Mouse (Mus musculus) 416B (cell line): Measurements from ENCODE around the gene Trim56.

Source experiments
- DNase-seq: peaks from one replicate; pipeline ENCODE4 v3.0.0; 2011; ENCODE audit warnings: low read depth

The Trim56 gene

DNA sequence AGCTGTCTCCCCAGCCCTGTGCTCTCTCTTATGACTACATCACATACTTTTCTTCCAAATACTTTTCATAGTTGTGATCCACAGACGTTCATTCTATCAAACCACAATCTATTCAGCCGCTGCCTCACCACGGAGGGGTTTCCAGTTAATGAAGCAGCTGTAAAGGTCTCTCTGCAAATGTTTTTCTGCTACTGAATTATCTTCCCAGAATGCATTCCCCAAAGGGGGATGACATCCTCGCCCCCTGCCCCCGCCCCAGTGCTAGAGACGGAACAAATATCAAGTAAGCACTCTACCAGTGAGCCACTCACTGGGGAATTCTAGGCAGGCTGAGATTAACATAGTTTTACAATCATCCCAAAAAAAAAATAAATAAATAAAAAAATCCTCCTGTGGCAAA is 7.9 kb downstream of the Trim56 start:
- DNase-seq: no peak

DNA sequence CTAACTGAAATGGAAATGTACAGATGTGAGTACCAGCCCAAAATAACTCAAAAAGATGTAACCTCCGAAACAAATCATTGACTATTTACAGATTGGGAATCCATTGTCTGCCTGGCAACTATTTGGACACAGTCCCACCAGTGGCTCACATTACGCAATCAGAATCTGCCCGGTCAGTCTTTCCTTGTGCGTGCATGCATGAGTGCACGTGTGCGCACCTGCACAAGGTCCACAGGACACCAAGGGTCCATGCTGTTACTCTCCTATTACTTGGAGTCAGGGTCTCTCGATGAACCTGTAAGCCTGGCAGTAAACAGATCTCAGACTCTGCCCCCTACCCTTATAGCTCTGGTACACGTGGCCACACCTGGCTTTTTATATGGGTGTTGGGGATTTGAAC is 8.3 kb downstream of the Trim56 start:
- no peak for DNase-seq

DNA sequence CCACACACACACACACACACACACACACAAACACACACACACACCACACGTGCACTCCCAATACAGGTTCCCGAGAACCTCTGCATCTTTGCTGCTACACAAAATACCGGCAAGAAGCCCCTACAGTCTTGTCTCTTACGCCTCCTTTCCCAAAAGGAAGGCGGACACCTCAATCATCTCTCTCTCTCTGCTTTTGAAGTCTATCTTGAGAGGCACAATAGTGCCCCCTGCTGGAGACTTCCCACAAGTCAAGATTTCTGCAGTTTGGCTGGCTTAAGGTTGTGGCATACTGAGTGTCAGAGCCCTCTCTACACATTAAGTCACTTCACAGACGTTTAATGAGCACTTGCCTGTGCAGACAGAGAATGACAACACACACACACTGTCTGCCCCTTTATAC is 9.0 kb downstream of the Trim56 start:
- peak; percentile 92 for DNase-seq

DNA sequence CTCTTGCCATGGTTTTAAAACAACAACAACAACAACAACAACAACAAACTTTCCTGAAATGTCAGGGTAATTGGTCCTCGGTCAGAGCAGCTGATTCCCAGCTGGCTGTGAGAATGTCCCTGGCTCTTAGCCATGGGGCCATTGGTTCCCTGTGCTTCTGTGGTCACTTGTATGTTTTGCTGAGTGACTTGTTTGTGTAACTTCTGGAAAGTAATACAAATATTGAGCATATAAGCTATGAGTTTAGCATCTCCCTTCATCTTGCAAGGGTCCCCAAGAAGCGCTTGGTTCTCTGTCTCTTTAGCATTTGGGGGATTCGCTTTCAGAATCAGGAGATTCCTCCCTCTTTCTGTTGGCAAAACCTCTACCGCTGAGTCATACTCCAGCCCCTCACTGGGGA is 9.6 kb downstream of the Trim56 start:
- DNase-seq: peak; percentile 28

DNA sequence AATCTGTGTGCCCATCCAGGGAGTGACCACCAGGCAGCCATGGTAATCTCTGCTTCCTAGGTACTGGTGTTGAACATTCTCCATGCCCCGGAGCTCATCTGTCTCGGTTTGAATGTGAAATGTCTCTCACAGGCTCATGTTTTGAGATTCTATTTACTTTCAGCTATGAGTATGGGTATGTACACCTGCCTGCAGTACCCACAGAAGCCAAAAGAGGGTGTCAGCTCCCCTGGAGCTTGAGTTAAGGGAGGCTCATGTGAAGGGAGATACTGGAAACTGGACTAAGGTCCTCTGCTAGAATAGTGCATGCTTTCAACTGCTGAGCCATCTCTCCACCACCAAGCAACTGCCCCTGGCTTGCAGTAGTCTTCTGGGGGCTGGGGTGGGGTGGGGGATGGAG is 12.0 kb downstream of the Trim56 start:
- DNase-seq: peak; percentile 40

DNA sequence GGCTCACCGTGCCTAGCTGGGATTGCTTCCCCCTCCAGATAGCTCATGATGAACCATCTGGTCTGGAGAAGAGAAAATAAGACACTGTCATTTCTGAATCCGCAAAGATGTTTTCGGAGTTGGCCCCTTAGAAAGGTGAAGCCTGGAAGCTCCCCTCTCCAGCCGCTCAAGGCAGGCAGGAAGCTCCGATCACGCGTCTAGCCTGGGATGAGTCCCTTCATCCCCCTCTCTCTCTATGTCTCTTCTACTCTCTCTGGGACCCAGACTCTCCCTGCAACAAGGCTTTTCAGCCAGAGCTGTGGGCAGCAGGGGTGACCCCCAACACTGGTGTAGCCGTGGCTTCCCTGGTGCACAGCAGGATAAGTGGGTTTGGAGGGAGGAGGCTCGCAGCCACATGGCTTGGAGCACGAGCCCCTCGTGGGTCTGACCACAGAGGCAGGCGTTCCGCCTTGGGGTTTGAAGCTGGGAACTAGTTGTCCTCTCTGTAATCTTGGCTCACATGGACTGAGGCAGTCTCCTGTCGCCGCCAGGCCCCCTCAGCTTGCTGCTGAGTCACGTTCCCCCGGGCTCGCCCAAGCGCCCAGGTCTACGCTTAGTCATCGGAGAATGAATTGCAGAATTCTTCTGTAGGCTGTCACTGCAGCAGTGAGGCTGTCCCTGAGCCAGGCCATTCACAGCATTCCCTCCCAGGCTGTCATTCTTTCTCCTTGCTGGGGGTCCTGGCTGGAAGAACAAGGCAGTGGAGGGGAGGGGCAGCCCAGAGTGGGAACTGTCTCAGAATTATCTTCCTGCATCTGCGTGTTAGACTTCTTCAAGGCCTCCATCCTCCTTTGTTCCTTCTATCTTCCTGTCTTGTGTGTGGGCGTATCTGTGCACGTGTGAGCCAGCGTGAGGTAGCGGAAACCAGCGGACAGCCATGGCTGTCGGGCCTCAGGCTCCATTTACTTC is 13.2 kb downstream of the Trim56 start:
- DNase-seq: peak; percentile 95

DNA sequence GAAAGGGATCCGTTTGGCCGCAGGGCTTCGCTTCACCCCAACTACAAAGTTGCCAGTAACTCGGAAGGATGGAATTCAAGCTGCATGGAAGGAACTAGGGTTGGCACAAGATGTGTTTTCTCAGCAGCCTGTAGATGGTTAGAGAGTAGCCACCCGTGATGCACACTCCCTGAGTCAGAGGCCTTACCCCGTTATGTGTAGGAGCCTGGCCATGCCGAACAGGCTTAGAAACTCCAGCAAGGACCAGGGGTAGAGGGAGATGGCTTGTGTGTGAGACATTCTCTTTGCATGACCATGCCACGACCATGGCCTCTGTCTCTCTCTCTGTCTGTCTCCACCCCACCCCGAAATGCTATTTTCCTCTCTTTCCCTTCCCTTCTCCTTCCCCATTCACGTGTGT is 13.9 kb downstream of the Trim56 start:
- DNase-seq: no peak

DNA sequence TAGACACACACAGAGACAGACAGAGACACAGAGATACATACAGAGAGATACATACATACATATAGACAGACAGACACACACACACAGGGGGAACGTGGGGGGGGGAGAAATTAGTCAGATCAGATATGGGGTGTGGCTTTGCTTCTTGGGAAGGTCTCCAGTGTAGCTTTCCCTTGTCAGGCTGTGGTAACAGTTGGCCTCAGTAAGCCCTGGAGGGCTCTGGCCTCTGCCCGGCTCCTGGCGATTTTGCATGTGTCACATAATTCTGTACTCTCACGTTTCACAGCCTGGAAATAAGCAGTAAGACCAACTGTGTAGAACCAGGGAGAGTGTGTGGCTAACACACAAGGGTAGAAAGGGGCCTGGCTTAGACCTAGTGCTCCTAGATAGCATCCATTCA is 15.3 kb downstream of the Trim56 start:
- peak; percentile 51 for DNase-seq

DNA sequence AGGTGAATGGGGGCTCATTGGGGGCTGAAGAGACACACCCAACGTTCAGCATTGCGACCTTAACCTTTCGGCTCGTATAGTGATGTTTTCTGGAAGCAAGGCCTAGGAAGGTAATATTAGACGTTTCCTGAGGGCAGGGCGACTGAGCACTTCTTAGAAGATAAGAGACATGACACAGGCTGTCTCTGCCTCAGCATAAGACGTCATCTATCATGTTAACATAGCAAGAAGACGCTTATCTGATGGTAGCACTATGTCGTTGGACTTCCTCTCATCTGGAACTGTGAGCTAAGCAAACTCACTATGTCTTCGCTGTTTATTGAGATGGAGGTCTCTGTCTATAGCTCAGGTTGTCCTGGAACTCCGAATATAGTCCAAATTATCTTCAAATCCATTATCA is 17.6 kb downstream of the Trim56 start:
- DNase-seq: peak; percentile 84

DNA sequence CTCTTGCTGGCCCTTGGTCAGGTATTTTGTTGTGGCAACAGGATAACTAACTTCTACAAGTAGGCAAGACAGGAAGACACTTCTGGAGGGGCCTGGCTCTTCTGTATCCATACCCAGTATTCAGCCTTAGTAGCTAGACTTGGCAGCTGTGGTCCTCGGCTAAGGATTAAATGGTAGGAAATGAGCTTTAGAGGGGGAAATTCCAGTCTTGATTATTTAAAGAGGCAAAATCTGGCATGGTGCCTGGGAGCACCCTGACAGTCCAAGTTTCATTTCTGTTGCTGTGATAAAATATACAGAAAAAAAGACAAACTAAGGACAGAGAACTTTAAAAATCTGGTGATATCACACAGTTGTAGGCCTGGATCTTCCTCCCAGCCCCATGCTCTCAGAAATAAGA is 20.0 kb downstream of the Trim56 start:
- no peak for DNase-seq

DNA sequence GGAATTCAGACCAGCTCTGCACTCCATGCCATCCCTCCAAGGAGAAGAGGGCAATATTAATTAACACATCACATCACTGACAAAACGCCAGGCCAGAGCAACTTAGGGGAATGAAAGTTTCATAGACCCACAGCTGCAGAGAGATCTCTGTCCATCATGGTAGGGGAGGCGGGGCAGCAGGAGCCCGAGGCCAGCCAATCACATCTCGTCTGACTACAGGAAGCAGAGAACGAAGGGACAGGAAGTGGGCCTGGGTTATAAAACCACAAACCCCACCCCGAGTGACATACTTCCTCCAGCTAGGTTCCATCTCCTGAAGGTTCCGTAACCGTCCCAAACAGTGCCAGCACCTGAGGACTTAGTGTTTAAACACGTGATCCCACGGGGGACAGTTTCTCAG is 20.9 kb downstream of the Trim56 start:
- peak; percentile 80 for DNase-seq

DNA sequence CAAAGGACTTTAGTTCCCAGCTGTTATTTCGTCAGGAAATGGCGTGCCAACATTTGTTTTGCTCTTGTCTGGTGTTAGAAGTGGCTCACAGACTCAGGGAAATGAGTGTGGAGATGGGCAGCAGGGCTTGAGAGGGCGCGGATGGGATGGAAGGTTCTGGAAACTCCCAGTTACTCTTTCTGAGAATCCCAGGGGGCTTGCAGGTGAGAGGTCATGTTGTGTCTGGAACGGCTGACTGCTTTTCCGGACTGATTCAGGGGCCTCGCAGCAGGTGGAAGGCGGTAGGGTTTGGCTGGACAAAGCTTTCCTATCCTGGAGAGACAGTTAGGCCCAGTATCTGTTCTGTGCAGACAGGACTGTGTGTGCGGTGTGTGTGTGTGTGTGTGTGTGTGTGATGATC is 22.3 kb downstream of the Trim56 start:
- DNase-seq: no peak

DNA sequence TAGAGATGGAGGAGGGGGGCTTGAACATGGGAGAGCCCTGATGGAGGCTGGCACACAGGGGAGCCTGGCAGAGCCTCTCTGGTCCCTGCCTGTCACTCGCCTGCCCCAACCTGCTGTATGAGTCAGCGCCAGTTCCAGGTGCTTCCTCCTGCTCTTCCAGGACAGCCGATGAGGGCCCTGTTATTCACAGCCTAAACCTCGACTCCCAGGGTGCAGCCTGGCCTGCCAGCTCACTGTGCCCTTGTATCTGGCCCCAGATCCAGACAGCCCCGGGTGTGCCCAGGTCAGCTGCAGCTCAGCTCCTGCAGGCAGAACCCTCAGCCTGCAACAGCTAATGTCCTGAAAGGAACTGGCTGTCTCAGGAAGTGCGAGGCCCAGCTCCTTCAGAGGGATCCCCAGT is 24.4 kb downstream of the Trim56 start:
- DNase-seq: peak; percentile 68

DNA sequence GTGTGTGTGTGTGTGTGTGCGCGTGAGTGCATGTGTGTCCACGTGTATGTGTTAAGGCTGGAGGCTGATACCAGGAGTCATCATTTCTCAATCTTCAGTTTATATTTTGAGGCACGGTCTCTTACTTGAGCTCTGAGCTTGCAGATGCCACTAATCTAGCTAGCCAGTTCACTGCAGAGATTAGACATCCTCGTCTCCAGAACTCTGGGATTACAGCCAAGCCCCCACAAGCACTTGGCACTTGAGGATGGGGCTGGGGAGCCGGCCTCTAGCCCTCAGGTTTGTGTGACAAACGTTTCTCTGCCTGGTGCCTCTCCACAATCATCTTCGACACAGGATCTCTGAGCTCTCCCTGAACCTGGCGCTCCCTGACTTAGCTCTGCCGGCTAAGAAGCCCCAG is 25.1 kb downstream of the Trim56 start:
- DNase-seq: no peak

DNA sequence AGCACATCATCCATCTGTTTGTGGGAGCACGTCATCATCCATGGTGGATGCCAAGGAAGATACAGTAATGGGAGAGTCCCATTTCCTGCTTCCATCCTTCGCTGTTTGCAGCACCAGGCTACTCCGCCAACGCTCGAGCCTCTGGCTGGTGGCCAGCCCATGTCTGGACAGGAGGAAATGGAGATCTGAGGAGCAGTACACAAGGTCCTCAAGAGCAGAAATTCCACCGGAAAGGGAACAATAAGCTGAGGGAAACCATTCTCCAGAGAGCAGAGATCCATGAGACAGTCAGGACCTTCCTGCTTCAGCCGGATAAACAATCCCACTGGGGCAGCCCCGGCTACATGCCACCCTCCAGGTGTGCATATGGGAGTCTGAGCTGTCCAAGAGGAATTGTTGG is 28.6 kb downstream of the Trim56 start:
- no peak for DNase-seq

DNA sequence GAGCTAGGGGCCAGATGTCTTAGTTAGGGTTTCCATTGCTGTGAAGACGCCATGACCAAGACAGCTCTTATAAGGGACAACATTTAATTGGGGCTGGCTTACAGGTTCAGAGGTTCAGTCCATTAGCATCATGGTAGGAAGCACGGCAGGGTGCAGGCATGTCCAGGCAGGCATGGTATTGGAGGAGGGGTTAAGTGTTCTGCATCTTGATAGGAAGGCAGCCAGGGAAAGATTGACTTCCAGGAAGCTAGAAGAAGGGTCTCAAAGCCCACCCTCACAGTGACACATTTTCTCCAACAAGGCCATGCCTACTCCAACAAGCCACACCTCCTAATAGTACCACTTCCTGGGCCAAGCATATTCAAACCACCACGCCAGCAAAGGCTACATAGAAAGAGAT is 30.3 kb downstream of the Trim56 start:
- no peak for DNase-seq

DNA sequence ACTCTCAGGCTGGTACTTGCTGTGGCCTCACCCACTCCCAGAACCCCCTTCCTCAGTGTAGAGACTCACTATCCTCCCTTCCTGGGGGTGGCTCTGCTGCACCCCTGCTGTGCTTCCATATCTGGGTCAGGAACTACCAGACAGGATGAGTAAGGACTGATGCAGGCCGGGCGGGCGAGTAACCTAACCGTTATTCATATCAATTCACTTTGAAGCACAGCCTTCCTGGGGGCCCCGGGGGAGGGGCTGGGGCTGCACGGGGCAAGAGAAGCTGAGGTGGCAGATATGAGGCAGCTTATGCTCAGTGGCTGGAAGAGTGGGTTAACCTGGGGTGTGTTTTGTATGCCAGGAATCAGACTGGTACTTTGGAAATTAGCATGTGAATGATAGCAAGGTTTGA is 31.0 kb downstream of the Trim56 start:
- no peak for DNase-seq

DNA sequence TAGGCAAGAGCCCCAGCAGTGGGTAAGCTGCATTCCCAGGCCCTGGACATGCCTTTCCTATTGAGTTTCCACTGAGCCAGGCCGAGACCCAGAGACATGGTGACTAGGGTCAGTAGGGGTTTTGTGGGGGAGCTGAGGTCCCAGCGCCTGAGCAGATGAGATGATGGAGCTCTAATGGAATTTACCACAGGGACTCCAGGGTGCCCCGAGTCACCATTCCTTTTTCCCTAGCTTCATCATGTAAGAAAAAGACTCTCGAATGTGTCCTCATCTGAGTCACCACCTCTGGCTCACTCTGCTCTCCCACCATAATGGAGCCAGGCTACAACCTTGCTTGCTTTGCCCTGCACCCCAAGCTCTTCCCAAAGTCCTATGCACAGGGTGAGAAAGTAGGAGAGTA is 33.0 kb downstream of the Trim56 start:
- DNase-seq: no peak

DNA sequence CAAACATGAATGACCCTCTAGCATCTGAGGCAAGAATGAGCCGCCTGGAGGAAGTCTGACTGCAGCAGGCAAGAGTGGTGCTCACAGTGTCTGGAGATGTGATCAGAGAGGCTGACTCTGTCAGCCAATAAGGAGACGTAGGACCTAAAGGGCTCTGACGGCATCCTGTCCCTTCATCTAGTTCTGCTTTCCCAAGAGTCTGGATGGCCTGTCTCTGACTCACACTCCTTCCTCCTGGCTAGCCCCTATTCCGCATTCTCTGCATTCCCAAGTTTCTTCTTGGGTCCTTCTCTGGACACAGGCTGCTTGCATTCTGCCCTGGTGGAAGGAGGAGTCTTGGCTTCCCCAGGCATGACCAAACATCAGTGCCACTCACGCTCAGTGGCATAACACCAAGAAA is 36.2 kb downstream of the Trim56 start:
- DNase-seq: peak; percentile 55

DNA sequence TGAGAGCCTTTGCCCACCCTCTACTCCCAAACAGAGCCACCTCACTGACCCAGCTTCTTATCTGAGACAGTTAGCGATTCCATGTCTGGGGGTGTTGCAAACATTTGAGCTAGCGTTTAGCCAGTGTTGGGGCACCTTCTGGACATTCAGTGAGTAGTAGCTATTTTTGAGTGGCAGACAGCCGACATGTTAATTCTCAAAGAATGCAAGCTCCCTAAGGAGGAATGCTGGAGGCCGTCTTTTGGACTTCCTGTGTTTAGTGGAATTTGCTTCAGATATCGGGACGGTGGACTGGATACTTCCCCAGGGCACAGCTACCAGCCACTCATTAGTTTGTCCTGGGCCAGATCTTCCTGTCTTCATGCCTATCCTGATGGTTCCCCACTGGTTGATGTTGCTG is 37.4 kb downstream of the Trim56 start:
- no peak for DNase-seq

DNA sequence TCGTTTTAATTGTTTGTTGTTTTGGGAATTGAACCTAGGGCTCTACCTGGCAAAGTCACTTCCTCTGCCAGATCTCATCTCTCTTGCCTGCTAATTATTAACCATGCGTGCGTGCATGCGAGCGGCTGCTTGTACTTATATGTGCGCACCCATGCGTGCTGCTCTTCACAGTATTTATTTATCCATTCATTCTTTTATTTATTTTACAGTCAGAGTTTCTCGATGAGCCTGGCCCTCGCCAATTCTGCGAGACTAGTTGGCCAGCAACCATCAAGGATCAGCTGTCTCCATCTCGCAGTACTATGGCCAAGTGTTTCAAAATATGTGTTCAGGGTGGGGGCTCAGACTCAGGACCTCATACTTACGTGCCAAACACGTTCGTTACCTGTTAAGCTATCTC is 38.0 kb downstream of the Trim56 start:
- DNase-seq: no peak

DNA sequence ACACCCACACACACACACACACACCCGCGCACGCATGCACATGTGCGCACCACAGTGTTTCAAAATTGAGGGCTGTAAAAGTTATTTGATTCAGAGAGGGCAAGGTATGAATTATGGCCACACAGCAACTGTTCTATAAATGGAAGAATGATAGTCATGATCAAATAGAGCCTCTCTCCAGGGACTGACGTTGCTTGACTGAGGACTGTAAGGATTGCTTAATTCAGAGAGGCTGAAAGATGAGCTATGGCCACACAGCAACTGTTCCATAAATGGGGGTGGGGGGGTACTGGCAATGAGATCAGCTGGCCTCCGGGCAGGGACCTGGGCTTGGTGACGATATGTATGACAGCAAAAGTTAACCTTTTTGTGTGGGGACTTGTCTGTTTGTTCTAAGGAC is 38.8 kb downstream of the Trim56 start:
- no peak for DNase-seq

DNA sequence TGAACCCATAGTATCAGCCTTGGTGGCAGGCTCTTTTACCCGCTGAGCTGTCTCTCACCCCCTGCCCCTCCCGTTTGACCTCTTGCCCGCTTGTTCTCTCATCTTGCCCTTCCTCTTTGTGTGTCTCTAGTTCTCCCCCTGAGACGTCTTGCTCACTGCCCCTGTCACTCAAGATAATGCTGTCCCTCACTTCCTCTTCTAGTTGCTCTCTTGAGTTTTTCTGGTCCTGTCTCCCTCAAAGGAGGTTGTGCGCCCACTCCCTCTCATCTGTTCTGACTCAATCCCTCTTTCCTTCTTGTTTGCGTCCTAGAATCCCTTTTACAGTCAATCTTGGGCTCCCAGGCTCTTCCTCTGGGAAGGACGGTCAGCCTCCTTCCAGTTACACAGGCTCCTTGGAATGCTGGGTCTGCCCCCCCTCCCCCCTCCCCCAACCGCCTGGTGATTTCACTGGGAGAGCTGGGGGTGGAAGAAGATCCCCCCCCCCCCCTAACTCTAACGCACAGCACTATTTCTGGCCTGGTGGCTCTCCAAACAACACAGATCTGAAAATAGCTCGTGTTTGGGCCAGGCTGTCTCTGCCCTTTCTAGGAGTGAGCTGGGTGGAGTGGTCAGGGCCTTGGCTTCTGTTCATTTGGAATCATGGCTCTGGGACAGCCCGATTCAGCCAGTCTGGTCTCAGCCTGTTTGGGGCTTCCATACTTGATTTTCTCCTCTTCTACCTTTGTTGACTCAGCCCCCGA is 39.6 kb downstream of the Trim56 start:
- peak; percentile 84 for DNase-seq
